Mouse (Mus musculus): ENCODE results near the gene Adra1d.
A peak's percentile ranks its signal among the peaks of the same experiment; 100 is the strongest.

DNA sequence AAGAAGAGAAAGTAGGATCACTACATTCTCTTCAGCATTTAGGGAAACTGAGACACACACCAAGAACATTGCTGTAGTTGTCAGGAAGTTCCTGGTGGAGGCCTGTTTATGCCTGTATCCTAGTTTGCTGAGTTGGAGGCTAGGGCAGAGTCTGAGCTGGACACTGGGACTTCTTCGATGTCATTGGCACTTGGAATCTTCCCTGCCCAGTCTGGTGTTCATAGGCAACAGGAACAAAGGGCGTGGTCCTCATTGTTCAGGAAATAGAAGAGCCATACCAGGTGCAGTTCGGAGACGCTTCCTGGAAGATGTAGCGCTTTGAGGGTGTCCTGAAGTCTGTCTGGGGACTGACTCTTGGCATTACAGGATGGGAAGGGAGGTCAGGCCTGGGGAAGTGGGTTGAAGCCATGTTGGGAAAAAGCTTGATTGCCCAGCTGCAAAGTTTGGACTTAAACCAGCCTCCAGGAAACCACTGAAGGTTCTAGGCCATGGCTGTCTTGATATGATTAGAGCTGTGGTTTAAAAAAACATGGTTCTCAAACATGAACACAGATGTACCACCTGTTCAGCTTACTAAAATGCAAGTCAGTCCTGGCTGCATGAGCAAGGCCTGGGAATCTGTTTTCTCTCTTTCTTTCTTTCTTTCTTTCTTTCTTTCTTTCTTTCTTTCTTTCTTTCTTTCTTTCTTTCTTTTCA is 65.8 kb downstream of the Adra1d start:
- TF ChIP-seq GATA1 (IDR thresholded peaks at IDR 0.05; ENCODE audit: low read length) (no peak), TAL1 (IDR thresholded peaks at IDR 0.05; ENCODE audit: low read length) (0 out of 3 replicates have a peak, but pooled peaks have one; percentile 17)

Measured in erythroblast, embryonic 14.5 days (primary cell).